Mouse (Mus musculus) lung, postnatal 0 days (tissue): ENCODE measurements around the gene Sdr39u1.

ENCODE experiments used
- CTCF ChIP-seq: IDR thresholded peaks from 2 replicates; pipeline ENCODE4 v1.5.1; 2016; ENCODE audit warnings: antibody characterized with exemption, mild to moderate bottlenecking
- EP300 ChIP-seq: IDR thresholded peaks from 2 replicates; pipeline ENCODE4 v1.6.1; 2016; ENCODE audit warnings: antibody characterized with exemption, mild to moderate bottlenecking, control low read depth

DNA sequence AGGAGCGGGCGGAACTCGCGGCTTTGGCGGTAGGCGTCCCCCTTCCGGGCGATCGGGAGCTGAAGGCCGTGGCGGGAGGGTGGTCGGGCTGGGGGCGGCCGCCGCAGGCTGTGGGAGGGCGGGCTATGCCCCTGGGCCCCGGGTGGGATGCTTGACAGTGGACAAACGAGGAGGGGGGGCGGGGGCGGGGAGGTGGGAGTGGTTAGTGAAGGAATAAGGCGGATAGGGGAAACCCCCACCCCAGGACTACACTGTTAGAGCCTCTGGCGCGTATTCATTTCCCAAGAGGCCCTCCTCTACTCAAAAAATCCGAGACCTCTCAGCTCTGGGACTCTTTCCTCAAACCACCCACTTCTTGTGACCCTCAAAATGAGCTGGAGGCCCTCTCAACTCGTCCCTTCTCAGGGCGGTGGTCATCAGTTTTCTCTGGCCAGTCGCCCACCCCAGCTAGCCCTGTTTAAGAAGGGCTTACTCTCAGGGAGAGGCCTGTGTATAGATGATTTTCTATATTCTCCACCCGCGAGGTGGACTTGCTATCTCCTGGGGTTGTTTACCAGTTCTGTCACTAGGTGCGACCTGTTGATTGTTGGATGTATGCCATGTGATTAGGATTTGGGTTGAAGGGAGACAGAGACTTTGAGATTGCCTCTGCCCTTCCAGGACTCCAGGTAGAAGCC, 14.8 kb downstream of the Sdr39u1 start:
- peak; percentile 0; the same call in 1 of the 2 replicates for TF ChIP-seq CTCF
- TF ChIP-seq EP300: no peak
